Mouse (Mus musculus): ENCODE measurements around the gene Mettl16.
"Not testable (repeated sequence)": the region's sequence is repeated elsewhere in the genome, so short reads cannot be mapped to it uniquely, and the experiment has no call there.

The Mettl16 gene

GRCm38 (mm10) chr11:74772386-74772785, 1.8 kb downstream of the Mettl16 start:
- DNase-seq (ENCODE audit: low spot score in 2 of 2) = no peak

- DNase-seq (ENCODE audit: low spot score in 2 of 2) = no peak
These were observed 22.2 kb downstream of the Mettl16 start for GRCm38 (mm10) chr11:74792874-74793273.

GRCm38 (mm10) chr11:74800658-74801057, 30.0 kb downstream of the Mettl16 start:
- DNase-seq (ENCODE audit: low spot score in 2 of 2) = no peak

GRCm38 (mm10) chr11:74804081-74804627, 33.5 kb downstream of the Mettl16 start:
- no peak for DNase-seq (ENCODE audit: low spot score in 2 of 2)

GRCm38 (mm10) chr11:74807246-74807882, 36.7 kb downstream of the Mettl16 start:
- no peak for DNase-seq (ENCODE audit: low spot score in 2 of 2)

GRCm38 (mm10) chr11:74808251-74808853, 37.7 kb downstream of the Mettl16 start:
- no peak for DNase-seq (ENCODE audit: low spot score in 2 of 2)

GRCm38 (mm10) chr11:74810134-74810533, 39.5 kb downstream of the Mettl16 start:
- no peak for DNase-seq (ENCODE audit: low spot score in 2 of 2)

GRCm38 (mm10) chr11:74811027-74811426, 40.4 kb downstream of the Mettl16 start:
- DNase-seq (ENCODE audit: low spot score in 2 of 2) = not testable (repeated sequence)

- DNase-seq (ENCODE audit: low spot score in 2 of 2) = no peak
These were observed 40.9 kb downstream of the Mettl16 start for GRCm38 (mm10) chr11:74811538-74811937.

- no peak for DNase-seq (ENCODE audit: low spot score in 2 of 2)
These were observed 45.2 kb downstream of the Mettl16 start for GRCm38 (mm10) chr11:74815795-74816194.

GRCm38 (mm10) chr11:74820921-74821320, 50.3 kb downstream of the Mettl16 start:
- DNase-seq (ENCODE audit: low spot score in 2 of 2) = no peak

- DNase-seq (ENCODE audit: low spot score in 2 of 2) = no peak
These were observed 50.8 kb downstream of the Mettl16 start for GRCm38 (mm10) chr11:74821463-74821862.

GRCm38 (mm10) chr11:74822746-74823440, 52.3 kb downstream of the Mettl16 start:
- DNase-seq (ENCODE audit: low spot score in 2 of 2) = no peak

- no peak for DNase-seq (ENCODE audit: low spot score in 2 of 2)
These were observed 55.5 kb downstream of the Mettl16 start for GRCm38 (mm10) chr11:74826151-74826550.

GRCm38 (mm10) chr11:74826702-74827101, 56.1 kb downstream of the Mettl16 start:
- DNase-seq (ENCODE audit: low spot score in 2 of 2) = no peak

- no peak for DNase-seq (ENCODE audit: low spot score in 2 of 2)
These were observed 57.3 kb downstream of the Mettl16 start for GRCm38 (mm10) chr11:74827791-74828403.

- peak in 1 of 2 experiments; percentile 36 for DNase-seq (ENCODE audit: low spot score in 2 of 2)
These were observed 57.8 kb downstream of the Mettl16 start for GRCm38 (mm10) chr11:74828404-74828931.

- no peak for DNase-seq (ENCODE audit: low spot score in 2 of 2)
These were observed 58.4 kb downstream of the Mettl16 start for GRCm38 (mm10) chr11:74828965-74829550.

- peak in 1 of 2 experiments; percentile 87 for DNase-seq (ENCODE audit: low spot score in 2 of 2)
These were observed 59.2 kb downstream of the Mettl16 start for GRCm38 (mm10) chr11:74829812-74830211.

- peak; percentile 100 for DNase-seq (ENCODE audit: low spot score in 2 of 2)
These were observed 59.9 kb downstream of the Mettl16 start, which contains the start of gene Mnt for GRCm38 (mm10) chr11:74830256-74831161. TSS of gene Mnt (plus strand) at chr11:74830920.
